Mouse (Mus musculus): ENCODE data around the gene Hpgds. TPM values are rescaled to one million over a fixed set of nuclear protein-coding genes. Genes with fewer than 3 reads are reported as not detected.
A peak's percentile ranks its signal among the peaks of the same experiment; 100 is the strongest.

Hpgds gene
- polyA plus RNA-seq, 1 experiment from 2014 or later: 18.0 TPM

- no peak overlapping the region for H3K4me2 ChIP-seq
- H3K36me3 ChIP-seq: no peaks in the 10 kb centered on the region
- no peak overlapping the region for H3K27ac ChIP-seq
- H3K27me3 ChIP-seq: no peaks in the 10 kb centered on the region
- no peaks in the 10 kb centered on the region for H3K4me1 ChIP-seq
- no peak overlapping the region for H3K9ac ChIP-seq
- 33% methylated on average over 2 of the region's 2 CpGs for WGBS
- no peak overlapping the region for H3K4me3 ChIP-seq
- ATAC-seq (ENCODE audit: insufficient number of reproducible peaks, low FRiP score, low TSS enrichment, low read depth): no peak
- H3K9me3 ChIP-seq: no peaks in the 10 kb centered on the region
Observed at GRCm38 (mm10) chr6:65137802-65138201, 6.9 kb downstream of the Hpgds start.

DNA sequence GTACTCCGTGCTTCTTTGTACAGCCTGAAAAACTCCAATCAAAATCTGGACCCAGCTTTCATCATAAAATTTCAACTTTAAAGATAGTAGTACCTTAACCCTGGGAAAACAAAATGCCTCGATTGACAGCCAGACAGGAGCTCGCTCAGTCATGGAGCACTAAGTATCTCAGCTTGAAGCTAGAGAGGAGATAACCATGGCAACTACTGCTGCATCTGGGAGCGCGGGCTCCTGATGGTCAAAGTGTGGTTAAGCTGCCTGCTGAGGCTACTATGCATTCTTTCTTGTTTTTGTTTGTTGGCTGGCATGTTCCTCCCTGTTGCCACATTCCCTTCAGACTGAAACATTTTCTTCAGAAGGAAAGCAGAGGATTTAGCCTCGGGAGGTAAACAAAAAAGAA is 12.3 kb downstream of the Hpgds start:
- H3K9me3 ChIP-seq: no peaks in the 10 kb centered on the region
- H3K27ac ChIP-seq: no peak overlapping the region
- no peak overlapping the region for H3K4me3 ChIP-seq
- no peaks in the 10 kb centered on the region for H3K36me3 ChIP-seq
- ATAC-seq (ENCODE audit: insufficient number of reproducible peaks, low FRiP score, low TSS enrichment, low read depth): no peak
- no peaks in the 10 kb centered on the region for H3K27me3 ChIP-seq
- 71% methylated on average over 6 of the region's 6 CpGs for WGBS
- H3K4me2 ChIP-seq: no peak overlapping the region
- no peaks in the 10 kb centered on the region for H3K4me1 ChIP-seq
- H3K9ac ChIP-seq: no peak overlapping the region

- no peak overlapping the region for H3K27ac ChIP-seq
- ATAC-seq (ENCODE audit: insufficient number of reproducible peaks, low FRiP score, low TSS enrichment, low read depth): no peak
- no peaks in the 10 kb centered on the region for H3K9me3 ChIP-seq
- H3K9ac ChIP-seq: no peak overlapping the region
- no peaks in the 10 kb centered on the region for H3K4me1 ChIP-seq
- no peaks in the 10 kb centered on the region for H3K27me3 ChIP-seq
- no peaks in the 10 kb centered on the region for H3K36me3 ChIP-seq
- WGBS: 15% methylated on average over 2 of the region's 2 CpGs
- H3K4me2 ChIP-seq: no peak overlapping the region
- H3K4me3 ChIP-seq: no peak overlapping the region
Observed at GRCm38 (mm10) chr6:65126074-65126726, 18.5 kb downstream of the Hpgds start.

GRCm38 (mm10) chr6:65117540-65117939 is 27.2 kb downstream of the Hpgds start:
- H3K4me1 ChIP-seq: no peaks in the 10 kb centered on the region
- peaks cover 27% of the 10 kb centered on the region for H3K36me3 ChIP-seq
- H3K4me3 ChIP-seq: no peak overlapping the region
- H3K27me3 ChIP-seq: no peaks in the 10 kb centered on the region
- 87% methylated on average over 1 of the region's 1 CpGs for WGBS
- no peak overlapping the region for H3K9ac ChIP-seq
- H3K9me3 ChIP-seq: no peaks in the 10 kb centered on the region
- no peak for ATAC-seq (ENCODE audit: insufficient number of reproducible peaks, low FRiP score, low TSS enrichment, low read depth)
- no peak overlapping the region for H3K27ac ChIP-seq
- no peak overlapping the region for H3K4me2 ChIP-seq

DNA sequence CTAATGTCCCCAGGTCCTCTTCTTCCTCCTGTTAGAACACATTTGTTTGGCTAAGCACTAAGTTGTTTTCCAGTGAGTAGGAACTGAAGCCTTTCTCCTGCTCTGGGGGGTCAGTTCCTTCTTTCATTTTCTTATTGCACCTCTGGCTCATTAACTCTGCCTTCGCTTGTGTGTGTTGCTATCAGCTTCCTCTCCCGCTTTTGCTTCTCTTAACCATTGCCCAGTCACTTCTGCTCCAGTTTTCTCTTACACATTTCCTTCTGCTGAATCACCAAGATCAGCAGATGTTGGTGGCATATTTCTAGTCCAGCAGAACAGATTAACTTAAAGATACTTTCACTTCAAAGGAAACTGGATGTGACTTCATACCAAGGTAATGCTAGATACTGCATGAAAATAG is 29.8 kb downstream of the Hpgds start:
- 91% methylated on average over 2 of the region's 2 CpGs for WGBS
- Histone ChIP-seq H3K27me3 (no peaks in the 10 kb centered on the region), H3K27ac (no peak overlapping the region), H3K4me3 (no peak overlapping the region), H3K36me3 (peaks cover 34% of the 10 kb centered on the region), H3K4me2 (no peak overlapping the region), H3K9ac (no peak overlapping the region), H3K4me1 (no peaks in the 10 kb centered on the region), H3K9me3 (no peaks in the 10 kb centered on the region)
- no peak for ATAC-seq (ENCODE audit: insufficient number of reproducible peaks, low FRiP score, low TSS enrichment, low read depth)

GRCm38 (mm10) chr6:65079139-65079538 is 65.6 kb downstream of the Hpgds start:
- Histone ChIP-seq H3K4me2 (no peak overlapping the region), H3K36me3 (peaks cover 26% of the 10 kb centered on the region), H3K4me3 (no peak overlapping the region), H3K9me3 (no peaks in the 10 kb centered on the region), H3K4me1 (no peaks in the 10 kb centered on the region), H3K9ac (no peak overlapping the region), H3K27ac (no peak overlapping the region), H3K27me3 (no peaks in the 10 kb centered on the region)
- 76% methylated on average over 1 of the region's 1 CpGs for WGBS
- no peak for ATAC-seq (ENCODE audit: insufficient number of reproducible peaks, low FRiP score, low TSS enrichment, low read depth)

GRCm38 (mm10) chr6:65075201-65075600 is 69.5 kb downstream of the Hpgds start:
- WGBS: 70% methylated on average over 2 of the region's 2 CpGs
- no peak overlapping the region for H3K4me3 ChIP-seq

More at GRCm38 (mm10) chr6:65075201-65075600, 69.5 kb downstream of the Hpgds start:
- no peak overlapping the region for H3K4me2 ChIP-seq
- peak overlapping the region; percentile 43; the same call in 1 of the 2 replicates for H3K27ac ChIP-seq
- no peaks in the 10 kb centered on the region for H3K27me3 ChIP-seq
- no peaks in the 10 kb centered on the region for H3K4me1 ChIP-seq
- no peak overlapping the region for H3K9ac ChIP-seq
- H3K9me3 ChIP-seq: no peaks in the 10 kb centered on the region
- H3K36me3 ChIP-seq: peaks cover 48% of the 10 kb centered on the region
- no peak for ATAC-seq (ENCODE audit: insufficient number of reproducible peaks, low FRiP score, low TSS enrichment, low read depth)

Other genes starting within 250 kb of the Hpgds start
- gene Smarcad1, start 102.3 kb downstream of the Hpgds start, polyA plus RNA-seq (2015; fragmentation: Nextera tagmentation; extraction: Ambion mirVana): 46.1 and 54.1 TPM in 2 replicates
- 0.12 and 0.27 TPM in 2 replicates for gene C130060K24Rik, start 236.2 kb upstream of the Hpgds start, polyA plus RNA-seq (2015; fragmentation: Nextera tagmentation; extraction: Ambion mirVana)

Measured in limb, embryonic 15.5 days (tissue).